Mouse (Mus musculus) spleen, postnatal 4 days (tissue): ENCODE data around the gene Phospho1.

Experiments used
- DNase-seq, 2 experiments: peaks; one replicate each; pipeline ENCODE4 v3.0.0; 2022; ENCODE audit warnings: low spot score in 2 of 2

Phospho1 gene

DNA sequence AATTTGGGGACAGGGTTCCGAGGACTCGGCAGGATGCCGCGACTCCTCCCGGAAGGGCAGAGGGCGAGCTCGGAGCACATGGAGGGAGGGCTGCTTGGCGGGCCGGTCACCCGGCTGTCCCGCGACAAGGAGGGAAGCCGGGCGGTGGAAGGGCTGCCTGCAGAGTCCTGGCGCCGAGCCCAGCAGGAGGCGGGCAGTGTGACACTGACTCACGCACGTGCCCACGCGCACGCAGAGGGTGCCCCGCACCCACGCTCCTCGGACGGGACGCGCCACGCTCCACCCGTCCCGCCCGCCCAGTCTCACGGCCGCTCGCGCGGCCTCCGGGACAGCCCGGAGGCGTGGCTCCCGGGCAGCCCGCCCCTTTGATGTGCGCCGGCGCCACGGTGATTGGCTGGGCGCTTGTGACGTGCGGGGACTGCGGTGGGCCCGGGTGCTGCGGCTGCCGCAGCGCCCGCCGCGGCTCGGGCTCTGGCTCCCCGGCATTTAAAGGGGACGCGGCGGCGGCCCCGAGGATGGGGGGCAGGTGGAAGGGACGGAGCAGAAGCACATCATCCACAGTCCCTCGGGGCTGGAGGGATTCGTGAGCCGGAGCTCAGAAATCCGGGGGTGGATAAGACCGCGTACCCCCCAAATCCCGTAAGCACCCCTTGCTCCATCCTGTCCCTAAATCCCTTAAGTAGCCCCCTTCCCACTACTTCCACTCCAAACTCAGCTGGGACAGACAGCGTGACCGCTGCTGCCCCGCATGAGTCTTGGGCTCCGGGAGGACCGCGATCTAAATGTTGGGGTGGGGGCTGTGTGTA is at the start of gene Phospho1:
Gene Phospho1 (plus strand): TSS at position 429 of the 806 bp plus-strand sequence.
- DNase-seq, result peak; percentile 92 to 96

DNA sequence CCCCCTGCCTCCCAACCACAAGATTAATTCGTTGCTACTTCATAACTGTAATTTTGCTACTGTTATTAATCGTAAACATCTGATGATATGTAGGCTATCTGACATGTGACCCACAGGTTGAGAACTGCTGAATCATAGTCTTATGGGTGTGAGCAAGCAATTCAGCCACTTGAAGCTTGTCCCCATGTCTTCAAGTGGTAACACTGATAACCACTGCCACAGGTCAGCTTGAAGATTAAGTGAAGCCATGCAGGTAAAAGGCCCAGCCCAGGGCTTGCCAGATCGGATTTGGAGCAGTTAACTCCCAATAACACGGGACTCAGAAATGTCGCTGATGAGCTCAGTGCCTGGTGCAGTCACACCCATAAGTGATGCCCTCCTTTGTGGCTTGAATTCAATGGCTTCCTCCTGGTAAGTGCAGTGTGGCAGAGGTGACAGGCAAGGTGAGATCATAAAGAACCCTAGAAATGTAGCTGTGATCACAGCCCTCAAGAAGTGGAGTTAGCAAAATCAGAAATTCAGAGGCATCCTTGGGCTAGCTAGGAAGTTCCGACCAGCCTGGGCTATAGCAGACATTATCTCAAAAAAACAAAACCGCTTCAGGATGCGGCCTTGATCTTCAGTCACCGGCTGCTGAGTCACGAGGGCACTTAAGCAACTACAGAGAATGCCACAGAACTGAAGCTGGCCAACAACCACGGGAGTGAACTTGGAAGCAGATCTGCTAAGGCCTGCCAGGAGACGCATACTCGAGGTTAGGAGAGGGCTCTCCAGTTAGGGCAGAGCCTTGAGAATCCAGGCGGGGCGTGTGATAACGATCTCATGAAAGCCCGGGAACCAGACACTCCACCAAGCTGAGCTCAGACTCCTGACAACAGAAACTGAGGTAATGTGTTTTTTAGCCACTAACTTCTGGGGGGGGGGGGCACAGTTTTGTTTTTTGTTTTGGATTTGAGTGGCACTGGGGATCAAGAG is 46.7 kb upstream of the Phospho1 start:
- peak; percentile 56 to 76 for DNase-seq

DNA sequence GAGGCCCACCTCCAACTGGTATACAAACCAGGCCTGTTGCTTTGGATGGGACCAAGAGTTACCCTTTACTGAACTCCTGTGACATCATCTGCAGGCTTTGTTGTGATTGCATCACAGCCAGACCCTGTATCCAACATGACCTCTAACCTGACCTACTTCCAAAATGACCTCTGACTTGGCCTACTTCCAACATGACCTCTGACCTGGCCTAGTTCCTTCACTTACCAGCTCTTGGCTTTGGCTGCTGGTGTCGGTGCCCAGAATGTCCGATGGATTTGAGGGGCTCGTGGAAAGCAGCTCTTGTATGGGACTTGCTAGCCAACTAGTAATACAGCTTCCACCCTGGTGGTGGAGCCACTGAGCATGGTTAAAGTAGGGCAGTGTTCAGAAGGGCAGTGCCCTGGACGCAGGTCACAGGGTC is 45.5 kb upstream of the Phospho1 start:
- DNase-seq, result peak; percentile 57 to 76

DNA sequence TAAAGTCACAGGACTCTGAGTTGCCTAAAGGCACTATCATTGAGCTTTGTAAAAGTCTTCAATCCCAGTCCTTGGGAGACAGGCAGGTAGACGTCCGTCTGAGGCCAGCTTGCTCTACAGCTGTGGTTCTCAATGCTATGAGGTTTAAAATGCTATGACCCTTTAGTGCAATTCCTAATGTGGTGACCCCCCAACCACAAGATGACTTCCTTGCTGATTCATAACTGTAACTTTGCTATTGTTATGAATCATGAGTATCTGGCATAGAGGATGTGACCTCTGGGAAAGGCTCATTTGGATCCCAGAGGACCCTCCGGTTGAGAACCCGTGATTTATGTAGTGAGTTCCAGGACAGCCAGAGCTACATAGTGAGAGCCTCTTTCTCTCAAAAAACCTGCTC is 44.9 kb upstream of the Phospho1 start:
- no peak for DNase-seq

DNA sequence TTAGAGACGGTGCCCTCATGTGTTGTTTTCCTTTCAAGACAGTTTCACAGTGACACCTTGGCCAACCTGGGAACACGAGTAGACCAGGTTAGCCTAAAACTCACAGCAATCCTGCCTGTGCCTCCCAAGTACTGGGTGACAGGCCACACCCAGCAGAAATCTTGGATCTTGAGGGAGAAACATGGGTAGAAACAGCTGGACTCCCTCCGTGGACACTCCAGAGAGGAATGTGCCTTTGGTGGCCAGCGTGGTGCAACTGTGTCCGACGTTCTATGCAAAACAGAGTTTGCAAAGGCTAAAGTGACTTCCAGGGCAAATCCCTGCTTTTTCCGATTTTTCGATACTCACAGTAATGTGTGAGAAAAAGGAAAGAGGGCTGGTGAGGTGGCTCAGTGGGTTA is 43.8 kb upstream of the Phospho1 start:
- no peak for DNase-seq

DNA sequence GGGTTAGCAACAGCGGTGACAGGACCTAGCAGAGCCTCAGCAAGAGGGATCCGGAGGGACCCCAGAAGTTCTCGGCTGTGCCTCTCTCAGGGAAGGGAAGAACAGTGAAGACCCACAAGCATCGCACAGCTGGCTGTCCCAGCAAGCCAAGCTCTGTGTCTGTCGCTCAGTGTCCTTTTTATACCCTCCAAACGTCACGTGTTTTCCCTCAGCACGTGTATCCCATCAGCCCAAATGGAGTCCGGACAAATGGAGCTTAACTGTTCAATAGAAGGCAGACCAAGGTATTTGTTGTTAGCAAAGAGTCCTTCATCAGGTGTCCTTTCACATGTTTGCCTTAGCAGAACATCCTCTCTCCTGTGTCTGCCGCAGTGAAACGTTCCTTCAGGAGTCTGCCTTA is 42.7 kb upstream of the Phospho1 start:
- DNase-seq, result no peak

DNA sequence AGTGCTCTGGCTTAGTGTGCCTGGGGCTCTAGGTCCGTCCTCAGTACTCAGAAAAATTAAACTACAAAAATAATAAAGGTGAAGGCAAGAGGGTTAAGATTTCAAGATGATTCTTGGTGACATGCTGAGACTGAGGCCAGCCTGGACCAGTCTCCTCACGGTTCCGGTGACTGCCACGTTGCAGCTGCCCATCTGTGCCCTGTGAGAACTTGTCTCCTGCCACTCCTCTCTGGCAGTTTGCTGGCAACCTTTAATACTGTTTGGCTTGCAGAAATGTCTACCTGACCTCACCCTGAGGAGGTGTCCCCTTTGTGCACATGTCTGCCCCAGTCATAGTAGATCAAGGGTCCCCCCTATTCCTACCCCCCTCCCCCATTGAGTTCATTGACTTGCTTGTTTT is 40.8 kb upstream of the Phospho1 start:
- DNase-seq, result no peak

DNA sequence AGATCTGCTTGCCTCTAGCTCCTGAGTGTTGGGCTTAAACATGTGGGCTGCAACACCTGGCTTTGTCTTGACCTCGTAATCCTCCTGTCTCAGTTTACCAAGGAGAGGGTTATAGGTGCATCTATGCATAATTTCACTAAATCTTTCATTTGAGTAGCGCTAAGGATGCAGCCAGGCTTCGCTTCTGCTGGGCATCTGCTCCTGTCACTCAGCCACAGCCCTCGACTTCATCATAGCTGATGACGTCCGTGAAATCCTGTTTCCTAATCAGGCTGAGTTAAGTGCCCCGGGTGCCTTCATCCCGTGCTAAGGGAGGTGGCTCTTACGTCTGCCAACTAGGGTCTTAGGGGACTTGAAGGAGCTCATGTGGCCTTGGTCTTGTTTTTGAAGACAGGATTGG is 40.3 kb upstream of the Phospho1 start:
- no peak for DNase-seq

DNA sequence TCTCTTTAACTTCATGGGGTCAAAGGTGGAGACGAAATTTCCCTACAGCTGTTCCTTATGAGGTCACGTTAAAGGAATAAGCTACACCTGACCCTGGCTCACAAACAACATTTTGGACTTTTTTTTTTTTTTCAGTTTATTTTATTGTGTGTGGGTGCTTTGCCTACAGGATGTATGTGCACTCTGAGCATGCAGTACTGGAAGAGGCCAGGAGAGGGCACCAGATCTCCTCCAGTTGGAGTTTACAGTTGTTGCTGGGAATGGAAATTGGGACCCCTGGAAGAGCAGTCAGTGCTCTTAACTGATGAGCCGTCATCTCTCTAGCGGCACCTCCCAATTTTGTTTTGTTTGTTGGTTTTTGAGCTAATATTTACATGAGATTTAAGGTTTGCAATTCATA is 38.6 kb upstream of the Phospho1 start:
- DNase-seq, result no peak

DNA sequence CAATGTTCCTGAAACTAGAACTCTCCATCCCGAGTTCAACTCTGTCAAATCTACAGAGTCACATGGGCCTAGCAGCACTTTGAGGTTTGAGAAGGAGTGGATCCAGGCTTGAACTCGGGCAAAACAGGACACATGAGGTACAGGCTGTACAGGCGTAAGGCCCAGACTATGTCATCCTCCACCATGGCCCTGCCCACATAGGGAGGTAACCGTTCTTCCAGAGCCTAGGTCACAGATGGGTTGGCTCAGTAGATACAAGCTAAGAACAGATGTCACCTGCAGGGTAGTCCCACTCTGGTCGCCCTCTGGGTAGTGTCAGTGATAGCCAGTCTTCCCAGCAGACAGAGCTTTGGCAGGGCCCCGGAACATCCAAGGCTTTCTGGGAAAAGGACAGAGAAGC is 37.8 kb upstream of the Phospho1 start:
- DNase-seq, result no peak

DNA sequence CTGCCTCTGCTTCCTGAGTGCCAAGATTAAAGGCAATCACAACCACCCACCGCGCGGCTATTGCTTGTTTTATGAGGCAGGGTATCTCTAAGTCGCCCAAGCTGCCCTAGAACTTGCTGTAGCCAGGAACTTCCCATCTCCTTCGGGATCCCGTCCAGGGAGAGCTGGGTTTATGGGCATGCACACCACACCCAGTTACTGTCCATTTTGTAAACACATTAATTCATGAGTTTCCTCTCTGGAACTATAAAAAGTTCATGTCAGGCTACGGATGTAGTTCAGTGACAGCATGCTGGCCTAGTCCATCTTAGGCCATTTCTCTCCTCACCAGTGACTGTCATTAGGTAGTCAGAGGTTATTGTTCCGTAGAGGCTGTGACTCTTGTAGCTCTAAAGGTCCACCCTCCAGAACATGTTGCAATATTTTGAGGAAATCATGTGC is 34.8 kb upstream of the Phospho1 start:
- no peak for DNase-seq

DNA sequence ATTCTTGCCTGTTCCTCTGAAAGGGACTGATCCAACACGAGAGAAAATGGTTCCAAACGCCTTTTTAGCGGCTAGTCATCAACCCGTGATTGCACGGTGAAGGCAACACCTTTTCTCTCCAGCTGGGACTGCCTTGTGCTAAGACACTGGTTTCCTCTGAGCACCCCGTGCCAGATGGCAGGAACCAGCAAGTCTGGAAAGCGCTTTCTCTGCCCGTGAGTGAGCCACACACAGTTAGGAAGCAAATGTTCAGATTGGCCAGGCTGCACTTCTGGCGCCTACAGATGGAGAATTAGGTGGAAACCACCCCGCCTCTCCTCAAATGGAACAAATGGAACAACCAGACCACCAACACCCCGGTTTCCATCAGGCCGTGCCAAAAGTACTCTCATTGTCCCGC is 32.5 kb upstream of the Phospho1 start:
- DNase-seq, result no peak

DNA sequence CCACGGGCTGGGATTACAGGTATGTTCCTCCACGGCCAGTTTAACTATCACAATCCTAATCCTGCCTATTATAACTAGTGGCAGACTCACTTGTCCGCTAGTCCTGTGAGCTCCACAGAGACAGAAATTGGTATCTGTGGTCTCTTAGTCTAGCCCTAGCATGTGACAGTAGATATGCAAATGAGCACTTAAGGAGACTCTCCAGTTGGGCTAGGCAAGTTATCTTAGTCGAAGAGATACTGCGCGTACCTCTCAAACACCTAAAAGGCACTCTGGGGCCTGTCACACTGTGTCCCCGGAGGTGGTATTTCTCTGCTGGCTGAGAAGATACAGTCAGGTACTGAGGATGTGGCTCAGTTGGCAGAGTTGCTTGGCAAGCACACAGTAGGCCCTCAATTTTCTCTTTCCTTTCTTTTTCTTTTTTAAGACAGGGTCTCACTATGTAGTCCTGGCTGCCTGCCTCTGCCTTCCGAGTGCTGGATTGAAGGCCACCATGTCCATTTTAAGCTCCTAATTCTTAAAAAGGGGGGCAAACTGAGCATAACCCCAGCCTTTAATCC is 31.3 kb upstream of the Phospho1 start:
- DNase-seq, result no peak

DNA sequence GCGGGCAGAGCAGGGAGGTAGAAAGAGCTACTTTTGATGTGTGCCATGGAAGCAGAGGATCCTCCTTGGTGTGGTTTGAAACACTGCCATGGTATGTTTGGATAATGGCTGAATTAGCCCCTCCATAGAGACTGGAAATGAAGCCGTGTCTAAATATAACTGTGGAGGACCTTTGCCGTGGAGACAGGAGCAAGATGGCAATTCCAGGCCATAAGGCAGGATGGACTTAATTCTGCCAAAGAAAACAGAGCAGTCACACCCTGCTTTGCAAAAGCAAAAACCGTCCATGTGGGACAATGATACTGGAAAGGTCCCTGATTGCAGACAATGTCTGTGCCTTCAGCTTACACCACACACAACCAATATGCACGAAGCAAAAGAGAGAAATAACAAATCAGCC is 30.1 kb upstream of the Phospho1 start:
- DNase-seq, result no peak

DNA sequence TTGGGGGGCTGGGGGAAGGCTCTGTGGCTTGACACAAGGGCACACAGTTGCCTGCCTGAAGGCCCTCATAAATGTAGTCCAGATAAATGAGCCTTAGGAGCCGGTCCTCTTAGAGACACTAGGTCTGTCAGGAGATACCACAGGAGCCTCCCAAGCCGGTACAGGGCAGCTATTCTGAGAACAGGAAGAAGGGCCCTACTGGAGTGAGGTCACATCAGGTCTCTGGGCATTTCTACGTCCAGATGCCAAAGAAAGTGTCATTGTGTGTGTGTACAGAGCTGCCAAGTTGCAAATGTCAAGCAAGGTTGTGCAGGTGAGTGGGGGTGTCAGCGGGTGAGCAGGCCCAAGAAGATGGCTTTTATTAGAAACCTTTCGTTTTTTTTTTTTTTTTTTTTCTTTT is 28.7 kb upstream of the Phospho1 start:
- no peak for DNase-seq

DNA sequence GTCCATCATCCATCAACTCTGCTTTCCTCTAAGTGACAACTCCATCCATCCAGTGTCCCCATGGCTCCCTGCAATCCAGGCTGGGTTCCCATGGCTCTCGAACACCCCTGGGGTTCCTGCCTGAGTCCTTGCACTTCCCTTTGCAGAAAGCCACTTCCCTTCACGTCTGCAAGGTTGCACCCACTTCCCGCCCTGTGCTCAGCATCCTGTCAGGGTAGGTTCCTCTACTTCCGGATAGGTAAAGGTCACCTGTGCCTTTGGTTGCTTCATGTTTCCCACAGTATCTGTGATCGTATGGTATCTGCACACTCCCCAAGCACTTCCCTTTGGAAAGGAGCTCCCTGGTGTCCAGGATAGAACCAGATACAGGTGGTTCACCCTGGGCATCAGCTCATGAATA is 19.3 kb upstream of the Phospho1 start:
- peak; percentile 33 to 74 for DNase-seq

DNA sequence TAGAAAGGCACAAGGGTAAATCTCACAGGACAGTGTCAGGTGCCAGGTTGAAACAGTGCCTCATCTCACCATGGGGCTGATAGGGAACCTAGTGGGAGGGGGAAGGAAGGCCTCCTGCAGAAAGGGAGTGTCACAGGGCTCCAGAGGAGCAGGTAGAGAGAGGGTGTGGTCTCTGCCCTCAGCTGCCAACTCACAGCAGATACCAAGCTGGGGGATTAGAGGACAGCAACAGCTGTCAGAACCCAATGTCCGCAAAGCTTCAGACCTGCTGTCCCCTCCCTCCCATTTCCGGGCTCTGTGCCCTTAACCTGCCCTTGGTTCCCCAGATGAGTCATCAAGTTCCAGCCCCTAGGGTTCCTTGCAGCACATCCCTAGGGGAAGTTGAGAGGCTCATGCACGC is 18.8 kb upstream of the Phospho1 start:
- peak; percentile 59 to 80 for DNase-seq

DNA sequence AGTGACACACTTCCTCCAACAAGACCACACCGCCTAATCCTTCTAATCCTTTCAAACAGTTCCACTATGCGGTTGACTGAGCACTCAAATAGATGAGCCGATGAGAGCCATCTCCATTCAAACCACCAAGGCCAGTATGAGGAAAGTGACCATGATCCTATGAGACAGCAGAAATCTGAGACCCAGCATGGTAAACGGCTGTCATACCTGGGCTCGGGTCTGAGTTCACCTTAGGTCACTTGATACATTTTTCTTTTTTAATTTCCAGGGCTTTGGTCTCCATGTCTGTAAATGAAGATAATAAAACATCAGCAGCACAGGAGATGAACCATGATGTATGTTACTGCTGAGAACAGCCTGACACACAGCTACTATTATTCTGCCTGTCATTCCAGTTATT is 16.4 kb upstream of the Phospho1 start:
- peak in 1 of 2 experiments; percentile 64 for DNase-seq

DNA sequence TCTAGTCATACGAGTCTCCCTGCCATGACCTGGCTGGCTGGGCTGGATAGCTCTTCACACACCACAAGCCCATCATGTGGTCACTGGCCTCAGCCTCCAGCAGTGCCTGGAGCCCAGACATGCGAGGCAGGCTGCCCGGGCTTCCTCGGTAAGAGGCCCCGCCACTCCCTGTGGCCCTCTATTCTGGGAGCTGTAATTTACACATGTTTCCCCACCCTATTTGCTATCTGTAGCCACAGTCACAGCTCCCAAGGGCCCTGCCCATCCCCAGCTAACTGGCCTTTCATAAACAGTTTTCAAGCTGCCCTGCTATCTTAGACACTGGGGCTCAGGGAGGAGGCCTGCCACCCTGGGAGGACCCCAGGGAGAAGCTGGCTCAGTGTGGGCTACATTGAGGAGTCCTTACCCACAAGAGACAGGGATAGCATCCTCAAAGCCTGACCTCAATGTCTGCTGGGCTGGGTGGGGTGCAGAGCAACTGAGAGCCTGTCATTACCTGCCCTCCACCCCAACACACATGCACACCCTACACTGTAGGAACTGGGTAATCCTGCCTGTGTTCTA is 15.8 kb upstream of the Phospho1 start:
- peak; percentile 80 to 87 for DNase-seq

DNA sequence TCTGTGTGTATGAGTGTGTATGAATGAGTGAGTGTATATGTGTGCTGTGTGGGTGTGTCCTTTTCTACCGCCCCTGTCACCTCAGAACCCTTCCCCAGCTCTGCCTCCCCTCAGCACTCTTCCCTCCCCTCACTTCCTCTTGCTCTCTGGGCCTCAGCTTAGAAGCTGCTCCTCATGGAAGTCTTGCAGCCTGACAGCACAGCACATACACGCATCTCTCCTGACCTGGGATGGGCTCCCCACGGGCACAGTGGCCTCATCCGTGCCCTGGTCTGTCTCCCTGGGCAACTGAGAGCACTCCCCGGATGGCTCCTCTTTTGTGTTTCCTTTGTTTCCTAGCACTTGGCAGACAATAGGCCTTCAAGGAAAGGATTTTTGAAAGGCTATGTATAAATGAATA is 14.7 kb upstream of the Phospho1 start:
- peak in 1 of 2 experiments; percentile 69 for DNase-seq

DNA sequence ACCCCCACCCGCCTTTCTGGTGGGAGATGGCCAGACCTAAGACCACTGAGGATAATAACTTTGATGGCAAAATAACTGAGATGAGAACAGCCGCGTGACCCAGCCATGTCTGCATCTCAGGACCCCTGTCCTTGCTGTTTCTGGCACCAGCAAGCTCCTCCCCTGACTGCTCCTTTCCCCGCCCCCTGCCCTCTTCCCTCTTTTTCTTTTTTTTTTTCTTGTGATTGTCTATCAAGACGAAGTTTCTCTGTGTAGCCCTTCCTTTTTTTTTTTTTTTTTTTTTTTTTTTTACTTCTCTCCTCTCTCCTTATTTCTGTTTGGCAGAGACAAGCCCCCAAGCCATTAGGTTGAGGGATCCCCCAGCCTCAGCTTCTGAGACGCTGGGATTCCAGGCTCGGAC is 13.5 kb upstream of the Phospho1 start:
- no peak for DNase-seq

DNA sequence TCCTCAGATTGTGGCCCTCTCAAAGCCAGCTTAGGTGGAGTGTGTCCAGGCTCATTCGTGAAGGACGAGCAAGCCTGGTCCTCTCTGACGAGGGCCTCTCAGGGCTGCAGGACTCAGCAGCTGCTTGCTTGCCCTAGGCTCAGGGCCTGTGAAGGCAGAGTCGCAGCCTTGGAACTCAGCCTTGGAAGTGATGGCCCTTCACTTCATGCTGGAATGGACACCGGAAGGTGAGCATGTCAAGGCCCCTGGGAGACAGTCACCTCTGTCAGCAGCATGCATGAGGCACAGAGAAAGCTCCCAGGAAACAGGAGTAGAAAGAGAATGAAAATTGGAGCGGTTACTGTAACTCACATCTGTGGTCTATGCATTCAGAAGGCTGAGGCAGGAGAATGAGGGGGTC is 12.6 kb upstream of the Phospho1 start:
- no peak for DNase-seq
